Mouse (Mus musculus): Measurements from ENCODE around the gene Lman1l.

GRCm38 (mm10) chr9:57643169-57643855 lies 22.7 kb upstream of the Lman1l start:
- TF ChIP-seq CTCF (IDR thresholded peaks at IDR 0.05; ENCODE audit: low read depth, low read length) (no peak; the same call in 1 of the 2 replicates), POLR2A (IDR thresholded peaks at IDR 0.05; ENCODE audit: borderline replicate concordance, low read depth, low read length) (no peak)
